Mouse (Mus musculus): Measurements from ENCODE around the gene Ralgps2. TPM values are rescaled to one million over a fixed set of nuclear protein-coding genes. Genes with fewer than 3 reads are reported as not detected.

Gene Ralgps2
- polyA plus RNA-seq, 1 experiment from 2014 or later = 133 TPM

GRCm38 (mm10) chr1:156786074-156786473, 153.4 kb downstream of the Ralgps2 start:
- Histone ChIP-seq H3K36me3 (ENCODE audit: poor library complexity, severe bottlenecking) (no peaks in the 10 kb centered on the region), H3K9ac (no peak overlapping the region), H3K4me2 (no peak overlapping the region), H3K27ac (no peak overlapping the region), H3K27me3 (no peaks in the 10 kb centered on the region; the same call in 1 of the 2 replicates), H3K4me1 (peaks cover 29% of the 10 kb centered on the region), H3K4me3 (no peak overlapping the region), H3K9me3 (replicated peaks) (no peaks in the 10 kb centered on the region)
- no peak for ATAC-seq
- 83% methylated on average over 2 of the region's 2 CpGs for WGBS

GRCm38 (mm10) chr1:156784974-156785373, 154.5 kb downstream of the Ralgps2 start:
- WGBS = 95% methylated on average over 10 of the region's 10 CpGs
- Histone ChIP-seq H3K4me1 (peaks cover 37% of the 10 kb centered on the region), H3K36me3 (ENCODE audit: poor library complexity, severe bottlenecking) (no peaks in the 10 kb centered on the region), H3K27ac (no peak overlapping the region), H3K4me2 (no peak overlapping the region), H3K9ac (no peak overlapping the region), H3K9me3 (replicated peaks) (no peaks in the 10 kb centered on the region), H3K27me3 (no peaks in the 10 kb centered on the region; the same call in 1 of the 2 replicates), H3K4me3 (no peak overlapping the region)
- no peak for ATAC-seq

GRCm38 (mm10) chr1:156784116-156784515, 155.3 kb downstream of the Ralgps2 start:
- H3K9ac ChIP-seq = no peak overlapping the region
- no peaks in the 10 kb centered on the region for H3K9me3 ChIP-seq (replicated peaks)
- H3K4me1 ChIP-seq = peaks cover 42% of the 10 kb centered on the region
- no peak overlapping the region for H3K4me3 ChIP-seq
- 69% methylated on average over 5 of the region's 5 CpGs for WGBS
- H3K27ac ChIP-seq = no peak overlapping the region
- H3K4me2 ChIP-seq = no peak overlapping the region
- H3K36me3 ChIP-seq (ENCODE audit: poor library complexity, severe bottlenecking) = no peaks in the 10 kb centered on the region
- no peak for ATAC-seq
- no peaks in the 10 kb centered on the region; the same call in 1 of the 2 replicates for H3K27me3 ChIP-seq

GRCm38 (mm10) chr1:156781971-156782850, 157.2 kb downstream of the Ralgps2 start:
- no peaks in the 10 kb centered on the region; the same call in 1 of the 2 replicates for H3K27me3 ChIP-seq
- H3K9ac ChIP-seq = no peak overlapping the region
- H3K4me1 ChIP-seq = peaks cover 39% of the 10 kb centered on the region
- no peaks in the 10 kb centered on the region for H3K36me3 ChIP-seq (ENCODE audit: poor library complexity, severe bottlenecking)
- H3K27ac ChIP-seq = no peak overlapping the region
- no peak overlapping the region for H3K4me2 ChIP-seq
- ATAC-seq = no peak
- 27% methylated on average over 14 of the region's 14 CpGs for WGBS
- H3K4me3 ChIP-seq = no peak overlapping the region
- no peaks in the 10 kb centered on the region for H3K9me3 ChIP-seq (replicated peaks)

- Histone ChIP-seq H3K36me3 (ENCODE audit: poor library complexity, severe bottlenecking) (no peaks in the 10 kb centered on the region), H3K27ac (peak overlapping the region; percentile 11; the same call in 1 of the 2 replicates), H3K27me3 (peaks cover 3% of the 10 kb centered on the region; the same call in 1 of the 2 replicates), H3K4me1 (peaks cover 38% of the 10 kb centered on the region), H3K9ac (no peak overlapping the region), H3K4me2 (no peak overlapping the region), H3K4me3 (no peak overlapping the region), H3K9me3 (replicated peaks) (no peaks in the 10 kb centered on the region)
- WGBS = 22% methylated on average over 12 of the region's 12 CpGs
- ATAC-seq = peak; percentile 57
Measured at GRCm38 (mm10) chr1:156781076-156781741, 158.2 kb downstream of the Ralgps2 start.

GRCm38 (mm10) chr1:156780234-156781005, 159.0 kb downstream of the Ralgps2 start:
- H3K9me3 ChIP-seq (replicated peaks) = no peaks in the 10 kb centered on the region
- no peaks in the 10 kb centered on the region for H3K36me3 ChIP-seq (ENCODE audit: poor library complexity, severe bottlenecking)
- H3K4me2 ChIP-seq = peak overlapping the region; percentile 22
- peaks cover 7% of the 10 kb centered on the region; the same call in 1 of the 2 replicates for H3K27me3 ChIP-seq
- H3K4me3 ChIP-seq = no peak overlapping the region
- ATAC-seq = 0 out of 2 replicates have a peak, but pooled peaks have one; percentile 7
- peaks cover 38% of the 10 kb centered on the region for H3K4me1 ChIP-seq
- peak overlapping the region; percentile 52 for H3K27ac ChIP-seq
- H3K9ac ChIP-seq = no peak overlapping the region
- WGBS = 53% methylated on average over 16 of the region's 16 CpGs

GRCm38 (mm10) chr1:156779595-156779994, 159.8 kb downstream of the Ralgps2 start:
- peak overlapping the region; percentile 22; the same call in 1 of the 2 replicates for H3K4me2 ChIP-seq
- ATAC-seq = peak; percentile 44
- H3K27ac ChIP-seq = no peak overlapping the region
- H3K27me3 ChIP-seq = peaks cover 7% of the 10 kb centered on the region; the same call in 1 of the 2 replicates
- no peaks in the 10 kb centered on the region for H3K36me3 ChIP-seq (ENCODE audit: poor library complexity, severe bottlenecking)
- no peak overlapping the region for H3K4me3 ChIP-seq
- WGBS = 6% methylated on average over 4 of the region's 4 CpGs
- H3K4me1 ChIP-seq = peaks cover 38% of the 10 kb centered on the region
- H3K9me3 ChIP-seq (replicated peaks) = no peaks in the 10 kb centered on the region
- H3K9ac ChIP-seq = no peak overlapping the region

- peak; percentile 36; the same call in 1 of the 2 replicates for ATAC-seq
- no peak overlapping the region for H3K4me3 ChIP-seq
- H3K4me1 ChIP-seq = peaks cover 38% of the 10 kb centered on the region
- no peaks in the 10 kb centered on the region for H3K36me3 ChIP-seq (ENCODE audit: poor library complexity, severe bottlenecking)
- 40% methylated on average over 6 of the region's 6 CpGs for WGBS
- no peak overlapping the region for H3K4me2 ChIP-seq
- H3K27ac ChIP-seq = no peak overlapping the region
- H3K27me3 ChIP-seq = 0 out of 2 replicates have a peak, but pooled peaks cover 7% of the 10 kb centered on the region
- H3K9ac ChIP-seq = no peak overlapping the region
- no peaks in the 10 kb centered on the region for H3K9me3 ChIP-seq (replicated peaks)
Measured at GRCm38 (mm10) chr1:156778977-156779376, 160.4 kb downstream of the Ralgps2 start.

- WGBS = 75% methylated on average over 4 of the region's 4 CpGs
- Histone ChIP-seq H3K36me3 (ENCODE audit: poor library complexity, severe bottlenecking) (no peaks in the 10 kb centered on the region), H3K27ac (no peak overlapping the region), H3K9me3 (replicated peaks) (no peaks in the 10 kb centered on the region), H3K27me3 (0 out of 2 replicates have a peak, but pooled peaks cover 7% of the 10 kb centered on the region), H3K4me3 (no peak overlapping the region), H3K9ac (no peak overlapping the region), H3K4me1 (peaks cover 38% of the 10 kb centered on the region), H3K4me2 (no peak overlapping the region)
- ATAC-seq = no peak
Measured at GRCm38 (mm10) chr1:156777896-156778295, 161.5 kb downstream of the Ralgps2 start.

GRCm38 (mm10) chr1:156775983-156776382, 163.4 kb downstream of the Ralgps2 start:
- 95% methylated on average over 7 of the region's 7 CpGs for WGBS
- no peak overlapping the region for H3K27ac ChIP-seq
- no peak overlapping the region for H3K4me3 ChIP-seq
- no peak overlapping the region for H3K4me2 ChIP-seq
- ATAC-seq = no peak
- H3K27me3 ChIP-seq = peaks cover 7% of the 10 kb centered on the region; the same call in 1 of the 2 replicates
- H3K36me3 ChIP-seq (ENCODE audit: poor library complexity, severe bottlenecking) = no peaks in the 10 kb centered on the region
- H3K9ac ChIP-seq = no peak overlapping the region
- peaks cover 22% of the 10 kb centered on the region for H3K4me1 ChIP-seq
- H3K9me3 ChIP-seq (replicated peaks) = no peaks in the 10 kb centered on the region

- WGBS = 93% methylated on average over 4 of the region's 4 CpGs
- peaks cover 7% of the 10 kb centered on the region; the same call in 1 of the 2 replicates for H3K27me3 ChIP-seq
- no peak for ATAC-seq
Measured at GRCm38 (mm10) chr1:156775190-156775589, 164.2 kb downstream of the Ralgps2 start.

More at GRCm38 (mm10) chr1:156775190-156775589, 164.2 kb downstream of the Ralgps2 start:
- Histone ChIP-seq H3K9ac (no peak overlapping the region), H3K4me2 (no peak overlapping the region), H3K4me3 (no peak overlapping the region), H3K27ac (no peak overlapping the region), H3K36me3 (ENCODE audit: poor library complexity, severe bottlenecking) (no peaks in the 10 kb centered on the region), H3K4me1 (peaks cover 14% of the 10 kb centered on the region), H3K9me3 (replicated peaks) (no peaks in the 10 kb centered on the region)
